Mouse (Mus musculus) right cerebral cortex, postnatal 25 days (tissue): Measurements from ENCODE around the gene Hoxc8.

Experiments
- DNase-seq: peaks from one replicate; pipeline ENCODE4 v3.0.0; 2022

The Hoxc8 gene

DNA sequence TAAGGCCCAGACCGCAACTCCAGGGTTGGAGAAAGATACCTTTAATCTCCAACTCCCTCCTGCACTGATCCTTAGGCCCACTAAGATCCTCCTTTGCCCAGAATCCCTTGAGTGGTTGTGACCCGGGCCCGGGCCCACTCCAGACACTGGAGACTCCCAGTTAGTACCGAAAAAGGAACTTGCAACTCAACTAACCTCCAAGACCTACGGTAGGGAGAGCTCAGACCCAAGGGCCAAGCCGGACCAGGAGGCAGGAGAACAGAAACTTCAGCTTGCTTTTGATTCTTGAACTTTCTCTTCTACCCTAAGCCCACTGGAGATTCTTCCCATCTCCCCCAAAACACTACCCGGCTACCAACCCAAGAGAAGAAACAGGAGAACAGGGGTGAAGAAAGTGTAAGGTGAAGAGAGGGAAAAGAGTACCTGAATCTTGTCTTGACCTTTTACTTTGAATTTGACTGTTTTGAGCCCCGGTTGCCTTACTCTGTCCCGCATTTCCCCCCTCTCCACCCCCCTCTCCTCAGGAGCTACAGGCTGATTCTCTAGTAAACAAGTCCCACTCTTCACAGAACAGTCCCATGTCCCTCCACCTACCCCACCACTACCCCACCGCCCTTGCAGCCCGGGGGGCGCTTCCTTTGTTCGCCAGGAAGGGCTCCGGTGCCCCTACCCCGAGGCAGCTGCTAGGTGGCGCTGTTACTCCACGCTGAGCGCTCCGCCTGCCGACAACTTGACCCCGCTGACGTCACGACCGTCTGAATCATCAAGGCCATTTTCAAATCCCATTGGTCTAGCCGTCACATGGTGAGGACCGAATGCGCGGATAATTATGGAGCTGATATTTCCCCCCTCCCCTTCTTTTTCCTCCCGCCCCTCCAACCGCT, 24.3 kb upstream of the Hoxc8 start:
- DNase-seq, result no peak

DNA sequence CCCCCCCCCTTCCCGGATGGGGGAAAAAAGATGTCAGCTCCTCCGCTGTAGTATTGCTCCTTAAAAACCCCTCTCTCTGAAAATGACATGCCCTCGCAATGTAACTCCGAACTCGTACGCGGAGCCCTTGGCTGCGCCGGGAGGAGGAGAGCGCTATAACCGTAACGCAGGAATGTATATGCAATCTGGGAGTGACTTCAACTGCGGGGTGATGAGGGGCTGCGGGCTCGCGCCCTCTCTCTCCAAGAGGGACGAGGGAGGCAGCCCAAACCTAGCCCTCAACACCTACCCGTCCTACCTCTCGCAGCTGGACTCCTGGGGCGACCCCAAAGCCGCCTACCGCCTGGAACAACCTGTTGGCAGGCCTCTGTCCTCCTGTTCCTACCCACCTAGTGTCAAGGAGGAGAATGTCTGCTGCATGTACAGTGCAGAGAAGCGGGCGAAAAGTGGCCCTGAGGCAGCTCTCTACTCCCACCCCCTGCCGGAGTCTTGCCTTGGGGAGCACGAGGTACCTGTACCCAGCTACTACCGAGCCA, 23.6 kb upstream of the Hoxc8 start, which contains the start of gene Hoxc10:
Gene Hoxc10 (plus strand): TSS at position 21 of the 536 bp plus-strand sequence.
- no peak for DNase-seq

DNA sequence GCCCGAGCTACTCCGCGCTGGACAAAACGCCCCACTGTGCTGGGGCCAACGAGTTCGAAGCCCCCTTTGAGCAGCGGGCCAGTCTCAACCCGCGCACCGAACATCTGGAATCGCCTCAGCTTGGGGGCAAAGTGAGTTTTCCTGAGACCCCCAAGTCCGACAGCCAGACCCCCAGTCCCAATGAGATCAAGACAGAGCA, 23.2 kb upstream of the Hoxc8 start, which contains the start of gene Hoxc5:
Gene Hoxc5 (plus strand): TSS at position 132 of the 199 bp plus-strand sequence.
- DNase-seq, result no peak

DNA sequence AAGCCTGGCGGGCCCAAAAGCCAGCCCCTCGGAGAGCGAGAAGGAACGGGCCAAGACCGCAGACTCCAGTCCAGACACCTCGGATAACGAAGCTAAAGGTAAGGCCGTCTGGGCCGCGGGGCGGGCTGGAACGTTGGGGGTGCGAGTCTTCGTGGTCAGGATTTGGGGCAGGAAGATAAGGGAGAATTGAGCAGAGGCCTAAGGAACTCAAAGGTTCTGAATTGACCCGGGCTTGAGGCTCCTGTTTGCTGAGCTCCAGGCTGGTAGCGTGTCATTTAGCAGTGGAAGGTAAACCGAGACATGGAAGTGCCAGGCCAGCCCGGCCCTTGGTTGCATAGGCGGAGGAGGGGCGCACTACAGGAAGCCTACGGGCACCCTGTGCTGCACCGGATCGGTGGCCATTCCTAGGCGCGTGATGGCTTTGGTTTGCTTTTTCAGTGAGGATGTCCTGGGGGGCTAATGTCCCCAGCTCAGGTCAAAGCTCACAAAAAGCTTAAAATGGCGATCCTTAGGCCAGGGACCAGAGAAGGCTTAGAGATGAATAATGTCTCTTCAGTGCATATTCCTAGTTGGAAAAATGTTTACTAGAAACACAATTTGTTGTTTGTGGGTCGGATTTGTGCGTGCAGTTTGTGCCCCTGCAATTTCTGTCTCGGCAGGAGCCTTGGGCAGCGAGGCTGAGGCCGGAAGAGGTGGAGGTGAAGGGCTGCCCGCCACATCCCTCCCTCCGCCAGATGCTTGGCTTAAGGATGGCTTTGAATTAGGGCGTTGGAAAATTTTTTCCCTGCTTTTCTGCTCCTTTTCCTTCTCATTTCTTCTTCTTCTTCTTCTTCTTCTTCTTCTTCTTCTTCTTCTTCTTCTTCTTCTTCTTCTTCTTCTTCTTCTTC, 22.7 kb upstream of the Hoxc8 start:
- DNase-seq, result no peak

DNA sequence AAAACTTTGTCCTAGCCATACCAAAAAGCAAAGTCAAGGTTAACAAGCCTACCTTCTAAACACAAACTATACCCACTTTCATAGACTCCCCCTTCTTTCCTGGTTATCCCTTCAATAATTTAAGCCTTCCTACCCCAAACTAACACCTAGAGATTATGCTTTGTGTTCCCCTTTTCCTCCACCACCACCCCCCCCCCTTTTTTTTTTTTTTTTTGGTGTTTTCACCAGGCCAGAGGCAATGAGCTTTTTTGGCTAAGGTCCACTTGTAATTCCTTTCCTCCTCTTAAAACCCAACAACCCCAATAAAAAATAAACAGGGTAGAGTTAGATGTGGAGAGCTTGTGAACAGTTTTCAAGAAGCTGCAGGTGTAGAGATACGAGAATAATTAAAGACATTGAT, 21.1 kb upstream of the Hoxc8 start:
- no peak for DNase-seq

DNA sequence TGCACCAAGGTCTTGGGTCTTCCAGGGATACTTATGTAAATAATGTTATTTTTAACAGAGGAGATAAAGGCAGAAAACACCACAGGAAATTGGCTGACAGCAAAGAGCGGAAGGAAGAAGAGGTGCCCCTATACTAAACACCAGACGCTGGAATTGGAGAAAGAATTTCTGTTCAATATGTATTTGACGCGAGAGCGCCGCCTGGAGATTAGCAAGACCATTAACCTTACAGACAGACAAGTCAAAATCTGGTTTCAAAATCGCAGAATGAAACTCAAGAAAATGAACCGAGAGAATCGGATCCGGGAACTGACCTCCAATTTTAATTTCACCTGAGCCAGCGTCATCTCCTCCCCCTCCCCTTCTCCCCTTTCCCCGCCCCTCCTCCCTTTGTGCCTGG, 19.7 kb upstream of the Hoxc8 start:
- DNase-seq, result no peak

DNA sequence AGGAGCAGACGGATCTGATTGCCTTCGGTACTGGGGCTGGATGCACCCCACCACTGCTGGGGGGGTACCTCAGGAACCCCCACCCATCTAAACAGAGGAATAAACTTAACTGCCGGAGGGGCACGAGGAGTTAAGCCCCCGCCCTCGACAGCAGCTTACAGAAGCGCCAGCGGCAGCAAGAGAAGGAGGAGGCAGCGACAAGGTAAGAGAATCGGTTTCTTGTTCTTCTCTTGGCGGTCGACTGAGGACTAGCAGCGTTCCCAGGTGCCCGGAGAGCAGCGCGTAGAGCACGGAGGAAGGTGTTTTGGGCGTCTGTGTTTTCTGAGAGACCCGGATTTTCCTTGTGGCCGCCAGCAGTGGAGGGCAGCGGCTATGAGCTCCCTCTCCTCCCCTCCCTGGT, 18.2 kb upstream of the Hoxc8 start:
- DNase-seq, result no peak

DNA sequence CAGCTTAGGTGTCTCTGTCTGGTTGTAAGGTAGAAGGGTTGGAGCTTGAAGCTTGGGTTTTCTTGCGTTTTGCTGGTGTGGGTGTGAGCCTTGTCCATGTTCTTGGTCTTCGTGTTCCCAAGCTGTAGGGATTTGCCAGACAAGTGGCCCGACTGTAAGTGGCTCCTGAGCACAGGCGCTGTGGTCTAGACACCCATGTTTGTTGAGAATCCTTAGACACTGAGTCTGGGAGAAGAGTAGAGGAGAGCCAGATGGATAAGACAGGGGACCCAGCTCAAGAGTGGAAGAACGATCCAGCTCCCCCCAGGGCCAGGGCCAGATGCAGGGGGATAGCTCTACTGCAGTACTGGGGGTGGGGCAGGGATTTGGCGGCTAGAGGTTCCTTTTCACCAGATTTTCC, 17.7 kb upstream of the Hoxc8 start:
- DNase-seq, result no peak

DNA sequence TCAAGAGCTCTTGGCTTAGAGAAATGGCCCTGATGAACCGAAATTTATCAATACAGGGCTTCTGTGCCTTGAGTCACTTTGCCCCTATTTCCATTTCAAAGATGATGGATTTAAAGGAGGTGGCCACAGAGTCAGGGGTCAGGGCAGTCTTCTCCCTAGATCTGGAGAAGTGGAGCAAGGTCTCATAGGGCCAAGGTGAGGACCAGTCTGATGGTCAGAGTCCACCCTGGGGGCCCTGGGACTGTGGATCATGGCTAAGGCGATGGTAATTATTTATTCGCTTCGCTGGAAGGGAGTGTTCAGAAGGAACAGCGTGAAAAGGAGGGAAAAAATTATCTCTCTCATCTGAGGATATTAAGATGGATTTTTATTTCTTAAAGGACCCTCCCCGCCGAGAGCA, 15.4 kb upstream of the Hoxc8 start:
- DNase-seq, result no peak

DNA sequence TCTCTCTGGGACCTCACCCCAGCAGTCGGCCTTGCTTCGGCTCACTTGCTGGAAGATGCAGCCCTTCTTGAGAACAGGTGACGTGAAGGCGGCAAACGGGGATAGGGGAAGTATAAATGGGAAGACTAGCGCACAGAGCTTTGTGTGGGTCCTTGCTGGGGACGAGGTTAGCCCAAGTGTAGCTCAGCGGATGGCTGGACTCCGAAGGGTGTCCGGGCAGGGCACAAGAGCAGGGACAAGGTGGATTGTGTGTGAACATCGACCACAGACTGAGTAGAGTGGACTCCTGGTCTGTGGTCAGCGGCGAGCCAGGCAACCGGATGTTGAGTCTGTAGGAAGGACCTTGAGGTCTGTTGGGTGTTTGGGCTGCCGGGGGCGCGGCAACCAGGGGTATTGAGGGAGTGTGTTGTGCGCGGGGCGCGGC, 14.7 kb upstream of the Hoxc8 start:
- no peak for DNase-seq

DNA sequence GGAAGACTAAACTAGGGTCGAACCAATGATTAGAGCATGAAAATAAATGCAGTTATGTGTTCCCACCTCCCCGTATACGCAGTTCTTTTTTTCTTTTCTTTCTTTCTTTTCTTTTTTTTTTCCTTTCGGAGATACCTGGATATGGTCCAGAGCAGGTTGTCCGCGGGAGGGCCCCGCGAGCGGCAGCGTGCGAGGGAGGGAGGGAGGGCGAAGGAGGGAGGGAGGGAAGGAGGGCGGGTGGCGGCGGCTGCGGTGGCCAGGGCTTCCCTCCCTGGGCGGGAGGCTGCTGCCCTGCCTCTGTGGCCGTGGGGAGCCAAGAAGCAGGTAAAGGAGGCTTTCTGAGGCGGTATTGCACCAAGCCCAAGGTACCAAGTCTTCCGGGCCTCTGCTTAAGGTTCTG, 14.2 kb upstream of the Hoxc8 start, which contains the start of gene Hoxc9:
Gene Hoxc9 (plus strand): TSS at position 269 of the 400 bp plus-strand sequence.
- no peak for DNase-seq

DNA sequence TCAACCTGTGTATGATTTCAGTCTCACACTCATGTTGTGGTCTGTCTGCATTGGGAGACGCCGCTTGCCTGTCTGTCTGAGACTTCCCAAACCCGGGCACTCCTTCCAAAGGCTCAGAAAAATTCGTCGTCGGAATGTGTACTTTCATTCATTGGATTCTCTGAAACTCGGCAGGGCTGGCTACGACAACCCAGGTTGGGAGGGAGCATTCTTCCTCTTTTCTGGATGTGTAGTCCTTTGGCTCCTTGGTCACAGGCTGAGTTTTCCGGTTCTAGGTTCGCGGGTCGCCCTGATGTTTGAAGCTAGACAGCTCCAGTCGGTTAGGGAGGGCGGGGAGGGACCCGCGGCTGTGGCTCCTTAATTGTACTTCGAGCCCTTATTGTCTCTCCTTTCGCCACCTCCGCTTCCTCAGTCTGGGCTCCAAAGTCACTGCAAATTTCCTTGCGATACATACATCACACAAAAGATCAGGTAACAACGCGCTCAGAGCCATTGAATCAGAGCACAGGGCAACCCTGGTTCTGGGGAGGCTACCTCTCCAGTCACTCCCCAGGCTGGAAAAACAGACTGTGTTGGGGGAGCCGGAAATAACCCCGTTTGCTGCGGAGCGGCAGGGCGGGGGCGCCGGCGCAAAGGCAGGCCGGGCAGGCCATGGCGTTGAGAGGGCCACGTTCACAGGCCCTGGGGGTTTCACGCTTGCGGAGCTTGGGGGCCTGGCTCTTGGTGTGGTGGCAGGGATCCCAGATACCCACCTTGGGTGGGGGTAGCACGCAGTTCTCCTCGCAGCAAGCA, 13.6 kb upstream of the Hoxc8 start:
- DNase-seq, result no peak

DNA sequence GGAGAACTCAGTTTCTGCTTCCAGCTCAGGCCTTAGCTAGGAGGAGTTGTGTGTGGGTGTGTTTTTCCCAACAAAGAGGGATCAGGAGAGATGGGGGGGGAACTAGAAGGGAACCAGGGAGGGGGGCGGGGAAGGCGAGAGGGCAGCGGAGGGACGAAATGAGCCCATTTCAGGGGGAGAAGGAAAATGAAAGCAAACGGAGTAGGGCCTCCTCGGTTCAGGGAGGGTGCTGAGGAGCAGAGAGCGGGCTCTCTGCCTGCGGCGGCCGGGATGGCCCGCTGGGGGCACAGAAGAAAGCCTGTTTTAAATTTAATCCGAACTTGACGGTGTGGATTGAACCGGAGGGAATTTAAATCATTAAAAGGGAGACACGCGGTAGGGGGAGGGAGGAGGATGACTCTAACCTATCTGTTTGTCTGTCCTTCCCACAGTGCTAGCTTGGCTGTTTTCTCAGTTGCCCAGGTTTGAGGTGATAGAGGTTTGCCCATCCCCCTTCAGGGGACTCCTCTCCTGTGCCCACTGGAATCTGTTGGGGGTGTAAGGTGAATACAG, 12.9 kb upstream of the Hoxc8 start:
- no peak for DNase-seq

DNA sequence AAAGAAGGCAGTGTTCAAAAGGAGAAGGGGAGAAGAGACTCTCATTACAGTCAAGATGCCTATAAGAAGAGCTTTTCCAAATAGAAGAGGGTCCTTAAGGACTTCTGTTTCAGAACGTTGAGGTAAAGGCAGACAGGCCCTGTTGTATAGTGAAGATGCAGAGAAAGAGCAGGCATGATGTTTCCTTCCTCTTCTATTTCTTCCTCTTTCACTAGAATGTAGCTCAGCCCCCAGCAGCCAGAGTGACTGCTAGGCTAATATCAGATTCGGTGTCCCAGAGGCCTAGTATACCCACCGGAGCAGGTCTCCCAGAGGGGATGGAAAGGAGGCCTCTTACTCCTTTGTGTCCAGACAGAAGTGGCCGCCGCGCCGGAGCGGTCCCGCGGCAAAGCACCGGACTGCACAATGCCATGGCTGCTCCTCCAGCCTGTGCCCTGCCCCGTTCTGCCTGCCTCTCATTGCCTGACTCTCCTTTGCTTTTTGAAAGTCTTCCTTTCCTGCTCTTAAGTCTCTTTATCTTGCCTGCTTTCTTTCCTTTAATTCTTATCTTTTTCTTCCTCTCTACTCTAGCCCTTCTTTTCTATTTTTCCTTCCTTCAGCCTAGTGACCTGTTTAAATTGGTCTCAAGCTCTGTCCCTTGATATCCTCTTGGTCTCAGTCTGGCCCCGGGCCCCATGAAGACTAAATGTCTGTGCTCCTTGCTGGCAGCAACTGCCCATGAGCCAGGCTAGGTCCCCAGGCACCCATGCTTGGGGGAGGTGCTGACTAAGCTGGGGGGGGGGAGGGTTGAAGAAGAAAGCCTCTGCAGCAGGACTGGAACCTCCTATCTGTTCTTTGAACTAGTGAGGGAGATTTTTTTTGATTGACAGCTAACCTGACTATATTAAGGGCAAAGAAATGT, 11.5 kb upstream of the Hoxc8 start:
- DNase-seq, result no peak

DNA sequence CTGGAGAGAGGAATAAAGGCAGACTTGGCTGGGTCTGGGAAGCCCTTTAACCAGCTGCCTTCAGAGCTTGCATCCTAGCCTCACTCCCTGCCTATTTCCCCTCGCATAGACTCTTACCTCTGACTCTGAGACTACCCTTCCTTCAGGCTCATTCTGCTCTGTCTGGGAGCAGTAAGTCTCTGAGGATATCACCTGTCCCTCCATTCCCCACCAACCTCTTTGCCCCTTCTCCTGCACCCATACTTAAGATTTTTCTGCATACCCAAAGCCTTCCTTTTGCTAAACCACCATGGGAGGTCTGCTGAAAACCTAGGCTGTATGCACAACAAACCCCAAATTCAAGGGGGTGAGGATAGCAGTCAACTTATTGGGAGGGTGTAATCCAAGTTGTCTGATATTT, 10.5 kb upstream of the Hoxc8 start:
- no peak for DNase-seq

DNA sequence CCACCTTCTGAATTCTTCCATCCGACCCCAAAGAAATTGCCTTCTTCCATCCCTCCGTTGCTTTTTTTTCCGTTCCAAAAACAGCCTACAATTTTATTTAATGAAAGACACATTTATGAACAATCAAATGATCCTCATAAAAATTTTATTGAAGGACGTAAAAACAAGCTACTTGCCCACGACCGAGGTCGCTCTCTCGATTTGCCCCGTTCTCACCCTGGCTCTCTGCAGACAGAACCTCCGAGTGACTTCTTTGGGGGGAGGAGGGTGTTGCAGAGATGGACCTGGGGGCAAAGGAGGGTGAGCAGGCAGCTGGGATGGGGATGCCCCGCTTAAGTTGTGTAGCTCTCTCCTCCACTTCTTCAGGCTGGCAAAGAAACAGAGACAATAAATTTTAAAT, 10.1 kb upstream of the Hoxc8 start:
- DNase-seq, result no peak

DNA sequence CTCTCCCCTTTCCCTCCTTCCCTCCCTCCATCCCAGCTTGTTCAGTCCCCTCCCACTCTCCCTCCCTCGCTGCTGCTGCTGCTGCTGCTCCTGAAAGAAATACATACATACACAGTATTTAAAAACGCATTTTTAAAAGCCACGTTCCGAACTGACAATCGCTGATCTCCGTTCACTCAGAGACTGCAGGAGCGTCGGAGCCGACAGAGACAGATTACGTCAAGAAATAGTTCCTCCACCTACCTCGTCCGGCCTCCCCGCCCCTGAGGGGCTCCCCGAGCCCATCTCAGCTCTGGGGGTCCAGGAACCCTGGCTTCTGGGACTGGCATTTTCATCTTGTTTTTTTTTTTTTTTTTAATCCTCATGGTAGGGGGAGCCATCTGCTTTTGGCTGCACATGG, 9.5 kb upstream of the Hoxc8 start:
- no peak for DNase-seq

DNA sequence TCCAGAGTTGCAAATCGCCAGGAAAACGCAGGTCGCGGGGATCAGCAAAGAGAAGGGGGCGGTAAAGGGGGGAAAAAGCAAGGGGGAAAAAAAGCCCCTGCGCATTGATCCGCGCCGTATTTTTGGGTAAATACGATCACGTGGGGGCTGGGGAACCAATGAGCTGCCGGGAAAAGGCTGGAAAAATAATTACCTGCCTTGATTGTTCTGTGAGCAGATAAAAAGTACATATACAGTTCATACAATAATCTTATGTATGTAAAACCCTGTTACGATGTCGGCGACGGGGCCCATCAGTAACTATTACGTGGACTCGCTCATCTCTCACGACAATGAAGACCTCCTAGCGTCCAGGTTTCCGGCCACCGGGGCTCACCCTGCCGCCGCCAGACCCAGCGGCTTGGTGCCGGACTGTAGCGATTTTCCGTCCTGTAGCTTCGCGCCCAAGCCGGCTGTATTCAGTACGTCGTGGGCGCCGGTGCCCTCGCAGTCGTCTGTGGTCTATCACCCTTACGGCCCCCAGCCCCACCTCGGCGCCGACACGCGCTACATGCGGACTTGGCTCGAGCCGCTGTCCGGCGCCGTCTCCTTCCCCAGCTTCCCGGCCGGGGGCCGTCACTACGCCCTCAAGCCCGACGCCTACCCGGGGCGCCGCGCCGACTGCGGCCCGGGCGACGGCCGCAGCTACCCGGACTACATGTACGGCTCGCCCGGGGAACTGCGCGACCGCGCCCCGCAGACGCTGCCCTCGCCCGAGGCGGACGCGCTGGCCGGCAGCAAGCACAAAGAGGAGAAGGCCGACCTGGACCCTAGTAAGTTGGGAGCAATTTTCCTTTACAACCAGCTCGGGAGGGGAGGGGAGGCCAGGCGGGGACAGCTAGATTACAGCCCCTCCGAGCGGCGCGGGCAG, 8.8 kb upstream of the Hoxc8 start:
- DNase-seq, result no peak

DNA sequence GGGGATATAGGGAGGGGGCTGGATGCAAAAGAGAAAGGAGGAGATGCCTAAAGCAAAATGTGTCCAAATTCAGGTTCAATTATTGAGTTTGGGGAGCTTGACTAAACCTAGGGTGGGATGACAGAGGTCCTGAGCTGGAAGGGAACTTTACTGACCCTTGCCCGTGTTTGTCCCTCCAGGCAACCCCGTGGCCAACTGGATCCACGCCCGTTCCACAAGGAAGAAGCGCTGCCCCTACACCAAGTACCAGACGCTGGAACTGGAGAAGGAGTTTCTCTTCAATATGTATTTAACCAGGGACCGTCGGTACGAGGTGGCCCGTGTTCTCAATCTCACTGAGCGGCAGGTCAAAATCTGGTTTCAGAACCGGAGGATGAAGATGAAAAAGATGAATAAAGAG, 6.7 kb upstream of the Hoxc8 start:
- no peak for DNase-seq

DNA sequence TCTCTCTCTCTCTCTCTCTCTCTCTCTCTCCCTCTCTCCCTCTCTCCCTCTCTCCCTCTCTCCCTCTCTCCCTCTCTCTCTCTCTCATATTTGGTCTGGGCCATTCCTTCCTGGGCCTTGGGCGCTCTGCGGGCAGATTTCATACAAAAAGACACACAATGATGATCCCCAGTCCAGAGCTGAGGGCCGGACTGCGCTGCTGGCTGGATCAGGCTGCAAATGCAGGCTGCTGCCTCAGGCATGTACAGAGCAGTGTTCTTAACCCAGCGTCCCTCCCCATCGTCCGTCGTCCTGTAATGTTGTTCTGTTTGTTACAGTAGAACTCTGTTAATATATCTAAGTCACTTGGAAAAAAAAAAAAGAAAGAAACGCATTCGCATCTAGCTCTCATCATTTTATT, 5.9 kb upstream of the Hoxc8 start:
- DNase-seq, result no peak

DNA sequence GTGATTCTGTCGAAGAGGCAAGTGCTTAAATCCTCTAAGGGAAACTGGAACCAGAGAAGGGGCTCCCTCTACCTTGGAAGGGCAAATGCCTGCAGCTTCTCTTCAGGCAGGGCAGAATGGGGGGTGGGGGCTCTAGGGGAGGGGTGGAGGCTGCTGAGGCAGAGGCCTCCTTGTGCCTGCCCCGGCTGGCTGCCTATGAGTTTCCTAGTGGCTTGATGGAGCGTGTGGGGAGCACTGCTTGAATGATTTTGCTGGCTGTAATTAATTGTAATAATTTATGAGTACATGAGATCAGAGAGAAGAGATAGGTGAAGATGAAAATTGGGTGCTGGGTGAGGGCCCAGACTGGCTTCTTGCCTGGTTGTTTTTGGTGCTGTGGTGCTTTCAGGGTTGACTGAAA, 5.5 kb upstream of the Hoxc8 start:
- no peak for DNase-seq
